In the genomic region with DNA sequence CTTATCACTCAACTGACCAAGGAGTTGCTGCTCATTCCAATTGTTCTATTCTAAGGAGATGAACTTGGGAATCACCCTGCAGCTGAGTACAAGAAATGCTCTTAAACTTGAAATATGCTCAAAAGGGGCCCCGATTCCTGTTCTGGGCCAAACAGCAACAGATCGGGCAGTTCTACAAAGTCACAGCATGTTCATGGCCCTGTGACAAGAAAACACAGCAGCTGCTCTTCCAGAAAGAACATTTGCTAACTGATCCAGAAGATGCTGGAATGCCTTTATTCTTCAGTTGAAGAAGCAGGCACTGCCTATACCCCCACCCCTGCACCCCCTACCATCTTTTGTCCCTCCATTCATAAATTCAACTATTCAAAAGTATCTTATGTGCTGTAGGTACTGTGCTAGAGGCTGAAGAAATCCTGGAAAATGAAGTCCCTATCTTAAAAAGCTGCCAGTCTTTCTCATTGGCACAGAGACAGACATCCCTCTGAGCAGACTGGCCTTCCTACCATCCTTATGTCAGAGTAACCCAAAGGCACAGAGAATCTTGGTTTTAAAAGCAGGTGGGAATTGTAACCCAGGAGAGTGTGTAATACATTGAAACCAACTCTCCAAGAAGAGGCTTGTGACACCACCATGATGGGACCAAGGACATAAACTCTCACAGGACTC, we compare ENCODE assay signal across 11 mouse cellular contexts. TPM values are rescaled to one million over a fixed set of nuclear protein-coding genes. Genes with fewer than 3 reads are reported as not detected.
DNase-seq lines count a peak whose midpoint lies in the region; ATAC-seq lines count a peak whose summit lies in the region.
"Had no signal": no experiment of that assay in that cellular context is flagged by ENCODE, and none has a peak within 500 bp of the region (broad histone marks: within the 10 kb centered on the region; RNA-seq: fewer than 3 reads in every experiment).

No protein-coding gene starts in this region.

- no peaks in the 10 kb centered on the region for H3K9me3 ChIP-seq in hindbrain, embryonic 14.5 days (ENCODE audit: control insufficient read depth, low read length)
- no peaks in the 10 kb centered on the region for H3K9me3 ChIP-seq in hindbrain, embryonic 10.5 days
- H3K9me3 ChIP-seq: intestine, embryonic 15.5 days had no signal

- no peak overlapping the region for H3K9ac ChIP-seq in hindbrain, embryonic 14.5 days
- H3K9ac ChIP-seq: intestine, embryonic 15.5 days had no signal

- 51% methylated on average over 2 of the region's 2 CpGs for WGBS in hindbrain, embryonic 14.5 days
- WGBS in hindbrain, embryonic 10.5 days = 73% methylated on average over 2 of the region's 2 CpGs

- no peak for ATAC-seq in hindbrain, embryonic 14.5 days (ENCODE audit: low FRiP score)
- ATAC-seq in activated CD4-positive, CD25-positive, alpha-beta regulatory T cell, adult 4 months = no peak
- no peak for ATAC-seq in erythroblast, adult 5-6 weeks (replicated peaks; ENCODE audit: low FRiP score, poor library complexity, severe bottlenecking)
- ATAC-seq: intestine, embryonic 15.5 days had no signal

- H3K36me3 ChIP-seq in hindbrain, embryonic 14.5 days (replicated peaks; ENCODE audit: control insufficient read depth, insufficient read depth) = no peaks in the 10 kb centered on the region
- no peaks in the 10 kb centered on the region for H3K36me3 ChIP-seq in hindbrain, embryonic 10.5 days
- H3K36me3 ChIP-seq: intestine, embryonic 15.5 days had no signal

- H3K4me3 ChIP-seq in hindbrain, embryonic 14.5 days (replicated peaks; ENCODE audit: low read length) = no peak overlapping the region
- H3K4me3 ChIP-seq in hindbrain, embryonic 10.5 days = no peak overlapping the region
- H3K4me3 ChIP-seq: erythroblast, embryonic 14.5 days; intestine, embryonic 15.5 days had no signal

- H3K27ac ChIP-seq in hindbrain, embryonic 14.5 days = no peak overlapping the region
- H3K27ac ChIP-seq in hindbrain, embryonic 10.5 days = no peak overlapping the region
- H3K27ac ChIP-seq: intestine, embryonic 15.5 days had no signal

- no peak overlapping the region for H3K4me2 ChIP-seq in hindbrain, embryonic 14.5 days (replicated peaks)
- H3K4me2 ChIP-seq: intestine, embryonic 15.5 days had no signal

- DNase-seq in hindbrain, embryonic 14.5 days (ENCODE audit: low spot score) = peak; percentile 56
- DNase-seq in hindbrain, embryonic 10.5 days (ENCODE audit: low spot score) = no peak
- DNase-seq in testis, postnatal 14 days (ENCODE audit: low spot score) = peak; percentile 40
- no peak for DNase-seq in testis, postnatal 10 days (ENCODE audit: low spot score)
- peak; percentile 49 for DNase-seq in kidney, postnatal 10 days
- no peak for DNase-seq in thymus, postnatal 25 days

- peaks cover 12% of the 10 kb centered on the region for H3K4me1 ChIP-seq in hindbrain, embryonic 14.5 days (replicated peaks; ENCODE audit: control insufficient read depth, insufficient read depth, low read length)
- peaks cover 27% of the 10 kb centered on the region for H3K4me1 ChIP-seq in hindbrain, embryonic 10.5 days (replicated peaks)

- H3K27me3 ChIP-seq in hindbrain, embryonic 14.5 days (ENCODE audit: control insufficient read depth, insufficient read depth, low read length) = no peaks in the 10 kb centered on the region; the same call in 1 of the 2 replicates
- peaks cover 27% of the 10 kb centered on the region for H3K27me3 ChIP-seq in hindbrain, embryonic 10.5 days (ENCODE audit: insufficient read depth, poor library complexity, severe bottlenecking)
- H3K27me3 ChIP-seq: CH12.LX; intestine, embryonic 15.5 days had no signal

RNA-seq across cellular contexts. Expression of gene A730049H05Rik, which starts 3.4 kb away (rescaled TPM):
- polyA plus RNA-seq in hindbrain, embryonic 14.5 days (2014; fragmentation: Nextera tagmentation; extraction: Ambion mirVana) = 0.46 and 0.97 TPM in 2 replicates
- polyA plus RNA-seq in hindbrain, embryonic 10.5 days (2016; fragmentation: Nextera tagmentation; extraction: Ambion mirVana) = 0.30 and 0.90 TPM in 2 replicates
- polyA plus RNA-seq in activated CD4-positive, CD25-positive, alpha-beta regulatory T cell, adult 4 months (2017; shearing (Covaris generic)) = not detected
- total RNA-seq in erythroblast, adult 5-6 weeks (2015; ENCODE audit: low replicate concordance) = not detected in 2 replicates
- total RNA-seq in erythroblast, adult 5-6 weeks (2017; ENCODE audit: low replicate concordance) = not detected in 2 replicates
- total RNA-seq: CH12.LX had no signal
- polyA plus RNA-seq: erythroblast, embryonic 14.5 days had no signal

RNA-seq across cellular contexts. Expression of gene Gm15737, which starts 56.3 kb away (rescaled TPM):
- 0.05 TPM in 1 of 2 replicates, not detected in the other for polyA plus RNA-seq in hindbrain, embryonic 14.5 days (2014; fragmentation: Nextera tagmentation; extraction: Ambion mirVana)
- polyA plus RNA-seq in hindbrain, embryonic 10.5 days (2016; fragmentation: Nextera tagmentation; extraction: Ambion mirVana) = 0.03 TPM in 1 of 2 replicates, not detected in the other
- polyA plus RNA-seq in activated CD4-positive, CD25-positive, alpha-beta regulatory T cell, adult 4 months (2017; shearing (Covaris generic)) = not detected
- not detected in 2 replicates for total RNA-seq in erythroblast, adult 5-6 weeks (2015; ENCODE audit: low replicate concordance)
- not detected in 2 replicates for total RNA-seq in erythroblast, adult 5-6 weeks (2017; ENCODE audit: low replicate concordance)
- total RNA-seq: CH12.LX had no signal
- polyA plus RNA-seq: erythroblast, embryonic 14.5 days had no signal

Comparison
In these comparisons a context has a peak if more than half of its experiments do, and no peak if none do; other contexts are left out.
1. DNase-seq: peak in hindbrain, embryonic 14.5 days (single experiment), testis, postnatal 14 days (single experiment) and kidney, postnatal 10 days (single experiment); none in hindbrain, embryonic 10.5 days (single experiment), testis, postnatal 10 days (single experiment) and thymus, postnatal 25 days (single experiment).